Mouse (Mus musculus) adrenal gland, postnatal 25 days (tissue): ENCODE results near the gene Kcnj2. TPM values are rescaled to one million over a fixed set of nuclear protein-coding genes. Genes with fewer than 3 reads are reported as not detected.

Experiments
- DNase-seq: peaks from one replicate; pipeline ENCODE4 v3.0.0; 2021; ENCODE audit warnings: mixed read lengths
- total RNA-seq: library from RNA; stranded (reverse); gene quantifications from 2 replicates; pipeline ENCODE4 v1.2.3, GENCODE M21; 2021

The Kcnj2 gene
- total RNA-seq, 1 experiment from 2014 or later = 8.5 TPM

- no peak for DNase-seq
Observed at GRCm38 (mm10) chr11:111092967-111093366, 27.0 kb downstream of the Kcnj2 start.

GRCm38 (mm10) chr11:111096612-111097011, 30.6 kb downstream of the Kcnj2 start:
- no peak for DNase-seq

GRCm38 (mm10) chr11:111100131-111100530, 34.2 kb downstream of the Kcnj2 start:
- DNase-seq = no peak

GRCm38 (mm10) chr11:111100651-111101050, 34.7 kb downstream of the Kcnj2 start:
- DNase-seq = no peak

- DNase-seq = no peak
Observed at GRCm38 (mm10) chr11:111101620-111102176, 35.7 kb downstream of the Kcnj2 start.

- DNase-seq = no peak
Observed at GRCm38 (mm10) chr11:111104422-111104821, 38.5 kb downstream of the Kcnj2 start.

- DNase-seq = no peak
Observed at GRCm38 (mm10) chr11:111108130-111108529, 42.2 kb downstream of the Kcnj2 start.

- no peak for DNase-seq
Observed at GRCm38 (mm10) chr11:111121514-111121913, 55.5 kb downstream of the Kcnj2 start.

GRCm38 (mm10) chr11:111123324-111123723, 57.4 kb downstream of the Kcnj2 start:
- DNase-seq = no peak

GRCm38 (mm10) chr11:111125963-111126362, 60.0 kb downstream of the Kcnj2 start:
- no peak for DNase-seq

Other genes starting within 250 kb of the Kcnj2 start
- gene Kcnj16, start 98.1 kb upstream of the Kcnj2 start, total RNA-seq = not detected in 2 replicates